Mouse (Mus musculus): ENCODE results near the gene Prkab1.

DNA sequence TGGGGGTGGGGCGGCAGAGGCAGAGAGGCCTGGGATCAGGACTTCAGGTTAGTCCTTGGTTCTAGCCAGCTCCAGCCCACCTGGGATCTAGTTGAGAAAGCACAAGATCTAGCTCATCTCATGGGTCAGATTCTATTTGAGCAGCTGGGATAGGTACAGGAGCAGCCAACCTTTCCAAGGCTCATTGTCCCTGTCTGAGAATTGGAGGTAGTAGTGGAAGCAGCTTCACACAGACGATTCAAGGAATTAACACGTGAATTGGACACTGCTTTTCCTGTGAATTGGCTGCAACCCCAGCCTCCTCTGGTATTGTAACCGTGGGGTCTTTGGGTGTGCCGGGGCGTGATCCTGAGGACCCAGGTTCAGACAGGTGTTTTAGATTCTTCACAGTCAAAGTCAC, 28.5 kb upstream of the Prkab1 start:
- TF ChIP-seq POLR2AphosphoS5 (IDR thresholded peaks at IDR 0.05; ENCODE audit: insufficient replicate concordance, low read depth, low read length) = no peak
- TF ChIP-seq CTCF (IDR thresholded peaks at IDR 0.05; ENCODE audit: low read depth, low read length) = no peak
- TF ChIP-seq GATA1 (IDR thresholded peaks at IDR 0.05; ENCODE audit: borderline replicate concordance, low read length) = no peak
